Mouse (Mus musculus): ENCODE results near the gene Snap91.

The Snap91 gene

DNA sequence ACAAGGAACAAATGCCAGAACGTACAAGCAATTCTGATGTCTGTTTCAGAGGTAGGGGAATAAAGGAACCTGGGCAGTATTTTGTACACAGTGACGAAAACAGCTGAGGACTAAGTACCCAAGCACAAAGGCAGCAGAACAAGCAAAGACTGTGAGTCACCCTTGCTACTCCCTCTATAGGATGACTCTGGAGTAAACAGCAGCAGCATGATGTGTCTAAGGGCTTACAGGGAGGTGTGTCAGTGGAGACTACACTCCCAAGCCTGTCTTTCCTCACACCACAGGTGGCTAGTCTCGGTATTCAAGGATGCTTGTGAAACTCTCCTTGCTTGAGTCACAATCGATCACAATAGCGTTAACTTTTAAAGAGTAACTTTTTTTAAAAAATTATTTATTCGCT lies 66.1 kb downstream of the Snap91 start:
- no peak for DNase-seq (ENCODE audit: low spot score in 2 of 2)

DNA sequence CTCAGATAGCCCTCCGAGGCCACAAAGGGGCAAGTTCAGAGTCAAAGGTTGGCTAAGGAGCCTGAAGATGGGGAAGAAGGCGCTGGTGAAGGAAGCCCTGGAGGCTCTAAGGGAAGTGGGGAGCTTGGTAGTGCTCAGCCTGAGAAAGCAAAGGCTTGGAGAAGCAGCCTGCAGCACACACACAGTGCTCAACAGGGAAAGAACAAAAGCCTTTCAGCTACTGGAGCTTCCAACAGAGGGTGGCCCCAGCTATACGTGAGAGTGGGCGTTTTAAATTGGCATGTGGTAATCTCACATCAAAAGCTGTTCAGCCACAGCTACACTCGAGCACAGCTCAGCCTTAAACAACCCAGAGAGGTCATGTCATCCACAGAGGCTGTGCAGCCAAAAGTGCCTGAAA lies 67.1 kb downstream of the Snap91 start:
- no peak for DNase-seq (ENCODE audit: low spot score in 2 of 2)

DNA sequence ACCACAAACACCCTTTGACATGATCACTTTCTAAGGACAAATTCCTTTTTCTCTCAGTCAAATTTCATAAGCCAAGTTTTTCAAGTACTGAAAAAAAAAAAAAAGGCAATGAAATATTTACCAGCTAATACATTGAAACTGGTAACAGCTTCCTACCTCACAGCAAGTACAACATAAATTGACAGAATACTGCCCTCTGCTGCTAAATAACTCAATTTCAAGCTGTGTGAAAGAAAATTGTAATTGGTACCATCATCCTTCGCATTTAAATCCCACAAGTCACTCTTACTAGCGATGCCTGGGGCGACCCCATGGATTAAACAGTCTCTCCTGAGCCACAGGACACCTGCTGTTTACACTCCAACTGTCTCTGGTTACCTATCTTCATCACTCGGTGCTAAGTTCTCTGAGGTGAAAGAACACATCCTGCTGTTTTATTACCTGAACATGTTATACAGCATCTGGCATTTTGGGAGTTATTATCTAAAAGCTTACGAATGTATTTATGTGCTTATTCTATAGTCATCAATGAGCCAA lies 69.7 kb downstream of the Snap91 start:
- no peak for DNase-seq (ENCODE audit: low spot score in 2 of 2)

DNA sequence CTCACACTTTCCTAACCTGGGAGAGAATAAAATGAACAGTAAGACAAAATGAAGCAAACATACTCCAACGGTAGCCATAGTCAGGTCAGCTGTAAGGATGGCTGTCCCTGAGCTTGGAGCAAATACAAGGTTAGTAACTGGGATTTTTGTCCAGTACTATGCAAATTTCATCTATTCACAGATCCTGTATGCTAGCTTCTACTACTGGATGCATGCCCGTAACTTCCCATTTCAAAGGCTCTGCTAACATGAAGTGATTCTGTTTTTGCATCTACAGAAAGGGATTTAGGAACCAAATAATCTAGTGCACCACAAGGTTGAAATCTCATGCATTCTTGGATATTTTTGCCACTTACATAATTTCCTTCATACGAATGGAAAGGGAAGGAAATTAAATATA lies 70.2 kb downstream of the Snap91 start:
- DNase-seq (ENCODE audit: low spot score in 2 of 2) = no peak

DNA sequence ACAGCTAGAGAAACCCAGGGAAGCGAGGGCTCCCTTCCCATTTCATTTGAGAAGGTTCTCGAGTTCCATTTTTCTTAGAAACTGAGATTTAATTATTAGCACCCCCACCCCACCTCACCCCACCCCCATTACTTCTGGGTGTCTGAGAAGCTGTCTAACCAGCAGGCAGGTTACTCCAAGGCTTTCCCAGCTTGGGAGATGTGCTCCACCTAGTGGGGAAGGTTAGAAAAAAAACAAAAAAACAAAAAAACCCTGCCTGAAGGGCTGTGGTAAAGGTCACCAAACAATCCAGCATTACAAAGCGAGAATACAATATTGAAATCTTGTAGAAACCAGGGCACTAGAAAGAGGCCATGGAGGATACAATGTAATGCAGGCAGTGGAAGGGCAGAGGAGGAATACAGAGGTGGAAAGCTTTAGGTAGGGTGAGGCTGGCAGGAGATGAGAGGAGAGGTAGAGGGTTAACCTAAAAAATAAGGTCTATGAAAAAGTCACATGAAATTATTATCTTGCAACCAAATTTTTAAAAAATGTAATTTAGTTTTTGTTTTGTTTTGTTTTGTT lies 79.8 kb downstream of the Snap91 start:
- no peak for DNase-seq (ENCODE audit: low spot score in 2 of 2)

DNA sequence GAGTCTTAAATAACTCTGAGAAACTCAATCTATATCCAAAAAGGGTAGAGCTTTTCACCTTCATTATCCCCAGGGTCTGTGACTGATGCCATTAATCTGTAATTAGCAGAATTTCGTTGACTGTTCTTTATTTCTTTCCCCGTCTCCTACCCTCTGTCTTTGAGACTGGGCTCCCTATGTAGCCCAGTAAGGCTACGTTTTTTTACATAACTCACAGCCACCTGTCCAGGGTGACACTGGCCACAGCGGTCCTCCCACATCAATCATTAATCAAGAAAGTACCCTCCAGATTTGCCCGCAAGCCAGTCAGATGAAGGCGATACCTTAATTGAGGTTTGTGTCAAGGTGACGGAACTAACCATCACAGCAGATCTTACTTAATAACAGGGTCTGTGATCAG lies 81.4 kb downstream of the Snap91 start:
- DNase-seq (ENCODE audit: low spot score in 2 of 2) = no peak

DNA sequence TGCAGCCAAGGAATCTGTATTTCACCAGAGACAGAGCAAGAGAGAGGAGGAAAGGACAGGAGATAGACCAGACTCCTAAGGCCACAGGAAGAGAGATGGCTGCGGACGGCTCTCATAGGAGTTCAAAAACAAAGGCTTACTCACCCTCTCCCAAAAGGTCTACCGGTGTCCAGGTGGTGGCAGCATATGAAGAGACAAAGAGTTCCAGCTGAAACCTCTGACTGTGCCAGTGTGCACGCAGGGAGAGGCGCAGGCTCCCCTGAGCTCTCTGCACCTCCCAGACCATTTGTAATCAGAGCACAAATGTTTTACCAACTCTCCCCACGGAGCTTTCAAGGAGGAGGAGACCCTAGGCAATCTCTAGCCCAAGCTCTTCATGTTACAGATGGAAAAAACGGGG lies 81.8 kb downstream of the Snap91 start:
- no peak for DNase-seq (ENCODE audit: low spot score in 2 of 2)

DNA sequence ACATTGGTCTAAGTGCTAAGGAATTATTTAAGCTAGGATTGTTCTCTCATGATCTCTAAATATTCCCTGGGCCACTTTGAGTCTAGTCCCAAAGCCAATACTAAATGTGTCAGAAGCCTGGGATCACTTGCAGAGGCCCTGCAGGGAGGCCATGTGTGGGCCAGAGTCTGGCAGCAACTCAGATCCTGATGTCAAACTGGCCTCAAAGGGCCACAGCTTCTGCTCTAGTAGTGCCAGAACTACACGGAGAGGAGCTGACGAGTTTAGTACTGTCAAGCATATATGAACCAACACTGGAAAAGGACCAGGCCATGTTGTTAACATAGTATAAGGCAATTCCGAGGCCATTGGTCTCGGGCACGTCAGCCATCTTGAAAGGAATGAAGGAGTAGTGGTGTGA lies 82.3 kb downstream of the Snap91 start:
- DNase-seq (ENCODE audit: low spot score in 2 of 2) = no peak

DNA sequence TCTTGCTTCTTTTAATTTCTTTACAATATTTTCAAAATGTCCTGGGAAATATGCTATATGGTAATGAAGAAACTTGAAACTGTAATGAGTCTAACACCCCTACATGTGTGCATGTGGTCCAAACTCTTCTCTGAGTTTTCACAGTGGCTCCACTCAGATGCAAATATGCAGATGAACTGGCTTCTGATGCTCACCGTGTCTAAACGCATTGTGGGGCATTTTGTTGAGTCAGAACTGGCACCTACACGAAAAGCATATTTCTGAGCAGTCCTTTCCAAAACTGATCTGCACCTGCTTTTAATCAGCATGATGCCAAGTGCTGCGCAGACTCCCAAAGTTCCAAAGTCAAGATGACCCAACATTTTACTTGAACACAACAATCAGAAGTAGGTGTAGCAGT lies 82.9 kb downstream of the Snap91 start:
- no peak for DNase-seq (ENCODE audit: low spot score in 2 of 2)

DNA sequence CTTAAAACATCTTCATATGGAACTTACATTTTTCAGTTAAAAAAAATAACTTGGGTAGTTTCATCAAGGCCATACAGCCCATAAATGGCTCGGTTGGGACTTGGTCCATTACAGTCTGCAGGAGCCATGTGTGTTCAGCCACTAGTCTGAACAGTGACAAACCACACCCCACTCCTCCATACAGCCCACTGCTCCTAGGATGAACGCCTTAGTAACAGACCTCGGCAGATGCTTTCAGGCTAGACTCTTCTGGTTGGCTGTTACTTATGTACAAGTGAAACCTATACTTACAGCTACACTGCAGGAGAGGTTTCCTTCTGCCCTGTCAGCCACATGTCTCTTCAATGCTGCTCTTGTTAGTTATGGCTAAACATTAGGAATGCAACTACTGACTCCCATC lies 85.2 kb downstream of the Snap91 start:
- no peak for DNase-seq (ENCODE audit: low spot score in 2 of 2)

DNA sequence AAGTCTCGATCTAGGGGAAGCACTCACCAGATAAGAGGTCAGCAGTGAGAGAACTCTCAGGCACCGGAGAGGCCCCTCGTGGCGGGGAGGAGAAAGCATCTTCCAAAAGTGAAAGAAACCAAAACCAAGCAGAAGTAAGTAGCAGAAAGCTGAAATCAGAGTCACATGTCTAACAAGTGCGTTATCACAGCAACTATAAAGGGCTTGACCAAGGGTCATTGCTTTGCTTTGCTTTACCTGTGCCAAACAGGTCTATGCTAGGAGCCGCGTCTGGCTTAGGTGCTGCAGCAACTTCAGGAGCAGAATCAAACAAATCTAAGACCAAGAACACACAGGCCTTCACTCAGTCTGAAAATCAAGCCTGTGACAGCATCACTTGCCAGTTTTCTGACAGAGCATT lies 88.5 kb downstream of the Snap91 start:
- DNase-seq (ENCODE audit: low spot score in 2 of 2) = no peak

DNA sequence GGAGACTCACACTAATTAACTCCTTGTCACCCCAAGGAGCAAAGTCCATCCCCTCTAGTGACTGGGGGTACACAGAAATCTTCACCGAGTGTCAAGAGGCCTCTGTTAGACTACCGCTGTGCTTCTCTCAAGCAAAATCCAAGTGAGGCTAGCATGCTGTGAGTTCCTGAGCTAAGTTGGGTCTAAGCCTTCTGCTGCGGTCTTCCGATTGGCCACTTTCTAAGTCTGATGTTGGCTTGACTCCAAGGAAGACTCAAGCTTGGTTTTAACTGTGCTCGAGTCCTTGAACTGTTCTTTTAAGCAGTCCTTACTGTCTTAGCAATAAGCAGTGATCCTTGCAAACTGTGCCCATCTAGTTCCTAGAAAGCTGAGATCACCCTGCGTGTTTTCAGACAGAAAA lies 91.3 kb downstream of the Snap91 start:
- no peak for DNase-seq (ENCODE audit: low spot score in 2 of 2)

DNA sequence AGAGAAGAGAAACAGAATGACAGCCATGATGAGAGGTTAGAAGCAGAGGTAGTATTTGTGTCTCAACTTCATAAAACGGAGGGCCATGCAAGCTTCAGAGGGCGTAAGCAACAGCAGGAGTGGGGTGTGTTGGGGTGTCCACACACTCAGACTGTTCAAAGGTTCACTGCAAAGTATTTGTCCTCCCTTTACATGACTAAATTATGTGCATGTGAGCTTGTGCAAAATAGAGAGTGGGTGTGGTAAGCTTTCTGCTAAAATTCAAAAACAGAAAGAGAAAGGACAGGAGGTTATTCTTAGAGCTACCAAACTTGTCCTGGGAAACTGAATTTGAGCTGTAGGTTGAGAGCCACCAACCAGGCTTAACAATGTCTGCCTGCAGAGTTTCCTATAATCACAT lies 97.6 kb downstream of the Snap91 start:
- no peak for DNase-seq (ENCODE audit: low spot score in 2 of 2)

DNA sequence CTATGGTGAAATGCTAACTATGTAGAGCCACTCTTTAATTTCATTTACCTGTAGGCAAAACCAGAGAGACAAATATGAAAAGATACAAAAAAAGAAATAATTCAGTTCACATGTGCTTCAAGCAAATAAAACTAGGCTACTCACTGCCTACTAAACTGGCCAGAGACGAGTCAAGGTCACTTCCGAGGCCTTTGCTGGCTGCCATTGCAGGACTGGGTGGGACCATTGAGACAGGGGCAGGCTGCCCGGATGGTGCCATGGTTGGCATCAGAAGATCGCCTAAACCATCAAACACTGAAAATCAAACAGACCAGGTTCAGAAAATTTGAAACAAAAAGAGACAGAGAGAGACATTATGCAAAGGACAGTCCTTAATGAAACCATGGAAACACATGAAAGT lies 99.0 kb downstream of the Snap91 start:
- no peak for DNase-seq (ENCODE audit: low spot score in 2 of 2)

DNA sequence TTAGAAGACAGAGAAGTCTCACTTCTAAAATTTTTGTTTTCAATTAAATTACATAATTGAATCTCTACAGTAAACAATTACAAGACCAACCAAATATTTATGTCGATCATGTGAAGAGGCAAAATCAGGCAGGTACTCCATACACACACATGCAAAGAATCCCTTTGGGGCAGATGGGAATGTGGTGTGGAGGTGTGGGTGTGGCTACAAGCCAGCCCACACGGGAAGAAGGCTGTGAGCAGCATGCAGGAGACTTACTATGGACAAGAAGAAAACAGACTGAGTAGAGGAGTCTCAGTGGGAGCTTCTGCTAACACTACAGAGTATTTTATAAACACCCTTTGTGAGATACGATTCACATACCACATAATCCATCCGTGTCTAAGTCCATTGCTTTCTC lies 102.2 kb downstream of the Snap91 start:
- DNase-seq (ENCODE audit: low spot score in 2 of 2) = no peak

DNA sequence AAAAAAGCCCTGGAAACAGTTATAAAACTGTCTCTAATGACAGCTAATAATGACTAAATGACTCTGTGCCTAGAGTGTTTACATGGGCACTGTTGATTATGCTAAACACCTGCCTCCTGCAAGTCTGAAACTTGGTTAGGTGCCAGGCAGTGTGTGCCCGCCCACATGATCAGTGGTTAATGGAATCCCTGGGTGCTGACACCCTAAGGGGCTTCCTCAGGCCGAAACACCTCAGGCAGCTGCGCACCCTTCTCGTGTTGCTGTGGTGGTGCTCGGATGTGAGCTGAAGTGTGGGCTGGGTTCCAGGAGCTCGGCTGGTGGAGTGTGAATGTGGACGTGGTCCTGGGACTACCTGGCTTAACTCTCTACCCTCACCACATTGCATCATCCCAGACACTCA lies 103.1 kb downstream of the Snap91 start:
- DNase-seq (ENCODE audit: low spot score in 2 of 2) = no peak

DNA sequence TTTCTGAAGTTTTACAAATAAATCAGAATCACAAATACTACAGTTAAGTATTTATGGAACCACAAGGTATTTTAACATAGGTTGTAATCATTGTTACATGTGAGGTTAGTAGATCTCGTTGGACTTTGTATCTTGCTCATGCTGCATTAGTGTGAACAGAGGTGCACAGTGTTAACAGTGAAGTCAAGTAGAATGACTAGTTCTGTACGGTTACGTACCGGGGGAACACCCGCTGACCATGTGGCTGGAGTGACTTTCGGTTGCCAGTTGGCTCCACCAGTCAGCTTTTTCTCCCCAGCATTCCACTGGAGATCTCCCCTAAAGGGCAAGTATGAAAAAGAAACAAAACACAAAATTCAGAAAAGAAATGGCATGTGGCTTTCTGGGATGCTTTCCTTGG lies 105.1 kb downstream of the Snap91 start:
- no peak for DNase-seq (ENCODE audit: low spot score in 2 of 2)

DNA sequence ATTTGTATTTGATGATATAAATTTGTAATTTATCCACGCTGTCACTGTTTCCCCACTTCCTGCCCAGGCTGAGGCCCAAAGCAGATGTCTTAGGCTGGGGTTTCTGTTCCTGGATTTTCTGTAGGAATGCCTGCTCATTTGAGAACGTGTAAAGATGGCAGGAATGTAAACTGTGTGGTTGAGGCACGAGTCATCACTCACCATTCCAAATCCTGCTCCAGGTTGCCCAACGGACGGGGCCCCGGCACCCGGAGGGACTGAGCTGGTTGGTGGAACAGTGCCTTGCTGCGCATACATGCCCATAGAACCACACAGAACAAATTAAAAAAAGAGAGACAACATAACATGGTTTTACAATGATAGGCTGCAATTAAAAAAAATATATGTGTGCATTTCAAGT lies 106.5 kb downstream of the Snap91 start:
- DNase-seq (ENCODE audit: low spot score in 2 of 2) = no peak

DNA sequence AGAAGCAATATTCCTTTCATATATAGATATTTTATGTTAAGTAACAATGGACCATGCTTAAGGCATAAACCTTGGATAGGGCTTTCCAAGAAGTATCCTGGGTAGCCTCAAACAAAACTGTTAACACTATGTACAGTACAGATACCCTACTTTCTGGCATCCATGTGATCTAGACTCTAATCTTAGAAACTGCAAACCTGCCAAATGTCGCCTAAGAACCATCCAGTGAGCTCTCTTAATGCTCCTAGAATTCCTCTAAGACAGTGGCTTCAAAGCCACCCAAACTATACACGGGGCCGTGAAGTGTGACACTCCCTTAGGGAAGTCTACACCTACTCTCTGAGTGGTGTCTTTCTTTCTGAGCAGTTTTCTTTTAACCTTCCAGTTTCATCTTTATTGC lies 107.6 kb downstream of the Snap91 start:
- no peak for DNase-seq (ENCODE audit: low spot score in 2 of 2)

DNA sequence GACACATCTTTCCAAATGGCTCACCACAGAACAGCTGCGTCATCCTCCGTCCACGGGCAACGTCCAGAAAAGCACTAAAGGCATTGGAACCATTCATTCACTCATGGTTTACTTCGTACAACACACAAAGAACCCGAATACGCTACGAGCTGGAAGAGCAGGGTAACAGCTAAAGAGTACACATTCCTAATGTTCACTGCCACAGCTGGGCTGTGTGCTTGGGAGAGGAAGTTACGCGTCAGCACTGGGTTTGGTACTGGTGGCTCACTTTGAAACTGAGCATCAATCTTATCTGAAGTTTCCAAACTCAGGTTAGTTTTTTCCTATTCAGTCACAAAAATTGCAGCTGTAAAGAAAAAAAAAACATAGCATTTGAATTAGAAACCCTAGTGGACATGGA lies 113.5 kb downstream of the Snap91 start:
- DNase-seq (ENCODE audit: low spot score in 2 of 2) = no peak

DNA sequence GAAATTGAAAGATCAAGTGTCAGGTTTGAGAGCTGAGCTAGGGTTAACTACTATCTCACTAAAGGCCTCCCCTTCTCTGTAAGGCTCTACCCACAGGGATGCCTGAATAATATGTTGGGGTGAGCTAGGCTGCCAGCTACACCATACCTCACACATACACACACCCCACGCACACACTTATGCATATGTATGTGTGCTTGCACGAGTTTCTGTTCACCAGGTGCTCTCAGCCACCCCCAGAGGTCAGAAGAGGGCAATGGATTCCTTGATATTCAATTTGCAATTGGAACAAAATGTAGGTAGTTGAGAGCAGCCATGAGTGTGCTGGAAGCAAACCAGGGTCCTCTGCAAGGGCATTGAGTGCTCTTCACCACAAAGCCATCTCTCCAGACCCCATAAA lies 116.5 kb downstream of the Snap91 start:
- DNase-seq (ENCODE audit: low spot score in 2 of 2) = no peak

DNA sequence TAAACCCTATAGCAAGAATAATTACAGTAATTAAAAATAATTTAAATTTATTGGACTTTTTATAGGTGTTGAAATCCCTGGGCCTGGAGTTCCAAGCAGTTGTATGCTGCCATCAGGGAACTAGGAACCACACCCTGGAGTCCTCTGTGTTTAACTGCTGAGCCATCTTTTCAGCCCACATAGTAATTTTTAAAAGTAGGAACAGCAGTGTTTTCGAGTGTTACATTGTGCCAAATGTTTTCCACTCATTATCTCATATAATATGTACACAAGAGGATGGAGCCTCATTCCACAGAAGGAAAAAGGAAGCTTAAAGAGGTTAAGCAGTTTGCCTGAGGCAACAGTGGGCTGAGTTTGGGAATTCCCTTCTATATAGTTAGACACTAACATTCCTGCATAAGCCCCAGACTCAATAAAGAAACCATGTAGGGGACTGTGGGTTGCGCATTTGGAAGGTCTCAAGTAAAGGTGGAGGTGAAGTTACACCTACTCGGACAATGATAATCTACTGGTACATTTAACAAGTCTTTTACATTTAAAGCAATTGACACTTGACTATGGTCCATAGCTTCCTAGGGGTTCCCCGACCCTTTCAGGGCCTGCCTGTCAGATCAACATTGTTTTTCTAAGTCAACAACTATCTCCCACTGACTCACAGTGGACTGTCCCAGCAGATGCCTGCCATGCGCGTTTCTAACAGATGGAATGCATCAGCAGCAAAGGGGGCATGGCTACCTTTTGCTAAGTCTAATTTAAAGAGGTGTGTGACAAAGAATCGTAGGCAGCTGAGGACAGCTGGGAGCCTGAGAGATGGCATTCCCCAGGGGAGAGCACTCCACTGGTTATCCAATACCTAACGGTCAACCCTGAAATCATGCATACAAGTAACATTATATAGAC lies 117.7 kb downstream of the Snap91 start:
- no peak for DNase-seq (ENCODE audit: low spot score in 2 of 2)

DNA sequence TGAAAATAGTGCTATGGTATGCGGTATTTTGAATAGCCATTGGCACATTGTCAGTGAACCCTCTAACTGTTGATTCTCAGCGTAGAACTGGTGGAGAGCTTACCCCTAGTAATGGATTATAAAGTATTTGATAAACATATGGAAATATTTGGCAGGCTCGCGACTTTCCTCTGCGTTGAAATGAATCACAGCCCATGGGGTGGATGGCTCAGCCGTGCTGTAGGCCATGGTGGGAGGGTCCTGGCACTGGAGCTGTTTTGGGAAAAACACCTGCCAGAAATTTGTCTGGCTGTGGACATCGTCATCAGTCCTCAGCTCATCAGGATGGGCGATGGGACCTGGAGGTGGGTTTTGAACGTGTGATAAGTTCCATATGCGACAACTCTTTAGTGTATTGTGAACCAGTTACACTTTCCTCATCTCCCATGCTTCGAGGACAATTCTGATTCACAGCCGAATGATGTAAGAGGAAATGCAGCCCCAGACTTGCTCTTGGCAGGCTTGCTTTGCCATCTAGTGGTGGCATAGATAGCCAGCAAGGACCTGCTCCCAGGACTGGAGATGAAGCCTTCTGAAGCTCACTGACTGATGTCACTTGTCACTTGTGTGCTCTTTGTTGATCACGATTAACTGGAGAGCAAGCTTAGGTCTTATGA lies 134.4 kb downstream of the Snap91 start:
- DNase-seq (ENCODE audit: low spot score in 2 of 2) = peak; percentile 67 to 73
